Mouse (Mus musculus): Measurements from ENCODE around the gene Slco2a1. TPM values are rescaled to one million over a fixed set of nuclear protein-coding genes. Genes with fewer than 3 reads are reported as not detected.
A peak's percentile ranks its signal among the peaks of the same experiment; 100 is the strongest.

Slco2a1 gene
- polyA plus RNA-seq, 1 experiment from 2014 or later = 0.31 TPM

GRCm38 (mm10) chr9:103063591-103063990 lies 75.1 kb downstream of the Slco2a1 start:
- H3K27ac ChIP-seq (ENCODE audit: low read depth, low read length) = no peak overlapping the region
- 91% methylated on average over 6 of the region's 6 CpGs for WGBS

GRCm38 (mm10) chr9:103066845-103067244 lies 78.3 kb downstream of the Slco2a1 start:
- H3K4me2 ChIP-seq = no peak overlapping the region
- H3K9me3 ChIP-seq (ENCODE audit: control insufficient read depth, low read length) = no peaks in the 10 kb centered on the region
- no peak overlapping the region for H3K27ac ChIP-seq (ENCODE audit: low read depth, low read length)
- no peaks in the 10 kb centered on the region for H3K4me1 ChIP-seq (ENCODE audit: control insufficient read depth, insufficient read depth, low read length)
- no peaks in the 10 kb centered on the region for H3K27me3 ChIP-seq (ENCODE audit: control insufficient read depth, insufficient read depth, low read length)
- 82% methylated on average over 8 of the region's 8 CpGs for WGBS
- H3K4me3 ChIP-seq (ENCODE audit: low read depth, low read length) = no peak overlapping the region
- peak; percentile 10 for DNase-seq (ENCODE audit: low spot score, missing footprints)
- H3K9ac ChIP-seq (ENCODE audit: low read length) = no peak overlapping the region
- no peak for ATAC-seq (ENCODE audit: low FRiP score)
- H3K36me3 ChIP-seq (ENCODE audit: control insufficient read depth, insufficient read depth, low read length) = no peaks in the 10 kb centered on the region

More at GRCm38 (mm10) chr9:103063591-103063990, 75.1 kb downstream of the Slco2a1 start:
- no peak overlapping the region for H3K4me2 ChIP-seq
- no peaks in the 10 kb centered on the region for H3K27me3 ChIP-seq (ENCODE audit: control insufficient read depth, insufficient read depth, low read length)
- H3K36me3 ChIP-seq (ENCODE audit: control insufficient read depth, insufficient read depth, low read length) = no peaks in the 10 kb centered on the region
- no peak overlapping the region for H3K9ac ChIP-seq (ENCODE audit: low read length)
- ATAC-seq (ENCODE audit: low FRiP score) = no peak
- DNase-seq (ENCODE audit: low spot score, missing footprints) = peak; percentile 61
- no peaks in the 10 kb centered on the region for H3K9me3 ChIP-seq (ENCODE audit: control insufficient read depth, low read length)
- H3K4me1 ChIP-seq (ENCODE audit: control insufficient read depth, insufficient read depth, low read length) = no peaks in the 10 kb centered on the region
- no peak overlapping the region for H3K4me3 ChIP-seq (ENCODE audit: low read depth, low read length)

- Histone ChIP-seq H3K27ac (ENCODE audit: low read depth, low read length) (no peak overlapping the region), H3K36me3 (ENCODE audit: control insufficient read depth, insufficient read depth, low read length) (no peaks in the 10 kb centered on the region), H3K4me2 (no peak overlapping the region), H3K27me3 (ENCODE audit: control insufficient read depth, insufficient read depth, low read length) (no peaks in the 10 kb centered on the region), H3K9me3 (ENCODE audit: control insufficient read depth, low read length) (no peaks in the 10 kb centered on the region), H3K4me1 (ENCODE audit: control insufficient read depth, insufficient read depth, low read length) (no peaks in the 10 kb centered on the region), H3K9ac (ENCODE audit: low read length) (no peak overlapping the region), H3K4me3 (ENCODE audit: low read depth, low read length) (no peak overlapping the region)
- WGBS = 93% methylated on average over 11 of the region's 11 CpGs
- ATAC-seq (ENCODE audit: low FRiP score) (no peak), DNase-seq (ENCODE audit: low spot score, missing footprints) (no peak)
Observed at GRCm38 (mm10) chr9:103067651-103068050, 79.1 kb downstream of the Slco2a1 start.

DNA sequence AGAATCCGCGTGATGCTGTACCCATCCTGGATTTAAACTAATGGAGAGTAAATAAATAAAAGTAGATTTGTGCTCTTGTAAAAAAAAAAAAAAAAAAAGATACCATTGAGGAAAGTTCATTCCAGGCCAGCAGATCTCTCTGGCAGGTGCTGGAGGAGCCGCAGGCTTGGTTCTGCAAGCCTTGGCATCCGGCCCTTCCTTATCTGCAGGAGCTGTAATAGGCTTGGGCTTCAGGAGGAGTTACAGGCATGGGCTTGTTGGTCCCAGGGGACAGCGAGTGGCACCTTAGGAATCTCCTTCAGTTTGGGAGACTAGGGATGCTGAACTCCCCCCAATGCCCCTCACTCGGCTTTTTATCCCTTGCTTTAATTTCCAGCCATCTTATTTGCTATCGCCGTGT lies 80.3 kb downstream of the Slco2a1 start:
- Histone ChIP-seq H3K9ac (ENCODE audit: low read length) (no peak overlapping the region), H3K4me3 (ENCODE audit: low read depth, low read length) (no peak overlapping the region), H3K27me3 (ENCODE audit: control insufficient read depth, insufficient read depth, low read length) (no peaks in the 10 kb centered on the region), H3K9me3 (ENCODE audit: control insufficient read depth, low read length) (no peaks in the 10 kb centered on the region), H3K27ac (ENCODE audit: low read depth, low read length) (no peak overlapping the region), H3K36me3 (ENCODE audit: control insufficient read depth, insufficient read depth, low read length) (no peaks in the 10 kb centered on the region), H3K4me1 (ENCODE audit: control insufficient read depth, insufficient read depth, low read length) (no peaks in the 10 kb centered on the region), H3K4me2 (no peak overlapping the region)
- ATAC-seq (ENCODE audit: low FRiP score) = no peak
- WGBS = 94% methylated on average over 8 of the region's 8 CpGs
- DNase-seq (ENCODE audit: low spot score, missing footprints) = no peak

GRCm38 (mm10) chr9:103071541-103072203 lies 83.2 kb downstream of the Slco2a1 start:
- ATAC-seq (ENCODE audit: low FRiP score) (no peak), DNase-seq (ENCODE audit: low spot score, missing footprints) (peak; percentile 17)
- H3K27me3 ChIP-seq (ENCODE audit: control insufficient read depth, insufficient read depth, low read length) = no peaks in the 10 kb centered on the region
- no peaks in the 10 kb centered on the region for H3K4me1 ChIP-seq (ENCODE audit: control insufficient read depth, insufficient read depth, low read length)
- no peak overlapping the region for H3K4me3 ChIP-seq (ENCODE audit: low read depth, low read length)
- H3K4me2 ChIP-seq = no peak overlapping the region
- 91% methylated on average over 7 of the region's 7 CpGs for WGBS
- no peaks in the 10 kb centered on the region for H3K36me3 ChIP-seq (ENCODE audit: control insufficient read depth, insufficient read depth, low read length)
- no peak overlapping the region for H3K9ac ChIP-seq (ENCODE audit: low read length)
- no peak overlapping the region for H3K27ac ChIP-seq (ENCODE audit: low read depth, low read length)
- H3K9me3 ChIP-seq (ENCODE audit: control insufficient read depth, low read length) = no peaks in the 10 kb centered on the region

DNA sequence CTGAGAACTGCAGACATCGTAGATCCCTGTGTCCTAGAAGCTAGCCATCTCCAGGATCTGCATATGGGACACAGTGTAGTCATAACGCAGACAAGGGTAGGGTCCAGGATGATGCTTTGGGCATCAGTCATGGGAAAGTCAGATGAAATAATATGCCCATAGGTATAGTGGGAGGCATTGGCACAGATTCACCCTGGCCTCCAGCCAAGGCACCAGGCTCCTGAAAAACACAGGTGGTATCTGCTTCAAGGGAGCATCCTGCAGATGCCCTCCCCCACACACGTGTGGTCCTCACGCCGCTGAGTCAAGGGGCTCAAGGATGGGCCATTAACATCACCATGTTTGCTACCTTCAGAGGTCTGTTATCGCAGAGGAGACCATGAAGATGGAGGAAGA lies 83.7 kb downstream of the Slco2a1 start:
- no peak overlapping the region for H3K4me3 ChIP-seq (ENCODE audit: low read depth, low read length)
- WGBS = 91% methylated on average over 6 of the region's 6 CpGs
- H3K9me3 ChIP-seq (ENCODE audit: control insufficient read depth, low read length) = no peaks in the 10 kb centered on the region
- no peak overlapping the region for H3K27ac ChIP-seq (ENCODE audit: low read depth, low read length)
- no peaks in the 10 kb centered on the region for H3K36me3 ChIP-seq (ENCODE audit: control insufficient read depth, insufficient read depth, low read length)
- H3K9ac ChIP-seq (ENCODE audit: low read length) = no peak overlapping the region
- no peaks in the 10 kb centered on the region for H3K4me1 ChIP-seq (ENCODE audit: control insufficient read depth, insufficient read depth, low read length)
- DNase-seq (ENCODE audit: low spot score, missing footprints) (no peak), ATAC-seq (ENCODE audit: low FRiP score) (no peak)
- no peak overlapping the region for H3K4me2 ChIP-seq
- H3K27me3 ChIP-seq (ENCODE audit: control insufficient read depth, insufficient read depth, low read length) = no peaks in the 10 kb centered on the region

GRCm38 (mm10) chr9:103072926-103073515 lies 84.5 kb downstream of the Slco2a1 start:
- Histone ChIP-seq H3K36me3 (ENCODE audit: control insufficient read depth, insufficient read depth, low read length) (no peaks in the 10 kb centered on the region), H3K4me3 (ENCODE audit: low read depth, low read length) (no peak overlapping the region), H3K27ac (ENCODE audit: low read depth, low read length) (no peak overlapping the region), H3K4me1 (ENCODE audit: control insufficient read depth, insufficient read depth, low read length) (no peaks in the 10 kb centered on the region), H3K9me3 (ENCODE audit: control insufficient read depth, low read length) (no peaks in the 10 kb centered on the region), H3K9ac (ENCODE audit: low read length) (no peak overlapping the region), H3K4me2 (no peak overlapping the region), H3K27me3 (ENCODE audit: control insufficient read depth, insufficient read depth, low read length) (no peaks in the 10 kb centered on the region)
- 89% methylated on average over 11 of the region's 11 CpGs for WGBS
- DNase-seq (ENCODE audit: low spot score, missing footprints) = no peak
- ATAC-seq (ENCODE audit: low FRiP score) = no peak

- WGBS = 83% methylated on average over 21 of the region's 21 CpGs
- Histone ChIP-seq H3K36me3 (ENCODE audit: control insufficient read depth, insufficient read depth, low read length) (no peaks in the 10 kb centered on the region), H3K27ac (ENCODE audit: low read depth, low read length) (no peak overlapping the region), H3K4me2 (no peak overlapping the region), H3K9me3 (ENCODE audit: control insufficient read depth, low read length) (no peaks in the 10 kb centered on the region), H3K4me1 (ENCODE audit: control insufficient read depth, insufficient read depth, low read length) (no peaks in the 10 kb centered on the region), H3K9ac (ENCODE audit: low read length) (no peak overlapping the region), H3K4me3 (ENCODE audit: low read depth, low read length) (no peak overlapping the region), H3K27me3 (ENCODE audit: control insufficient read depth, insufficient read depth, low read length) (no peaks in the 10 kb centered on the region)
- ATAC-seq (ENCODE audit: low FRiP score) (no peak), DNase-seq (ENCODE audit: low spot score, missing footprints) (peak; percentile 39)
Observed at GRCm38 (mm10) chr9:103076836-103077531, 88.5 kb downstream of the Slco2a1 start.

GRCm38 (mm10) chr9:103078194-103078691 lies 89.7 kb downstream of the Slco2a1 start:
- no peak overlapping the region for H3K4me3 ChIP-seq (ENCODE audit: low read depth, low read length)

More at GRCm38 (mm10) chr9:103078194-103078691, 89.7 kb downstream of the Slco2a1 start:
- WGBS = 95% methylated on average over 6 of the region's 6 CpGs
- DNase-seq (ENCODE audit: low spot score, missing footprints) (no peak), ATAC-seq (ENCODE audit: low FRiP score) (no peak)
- Histone ChIP-seq H3K27ac (ENCODE audit: low read depth, low read length) (no peak overlapping the region), H3K9ac (ENCODE audit: low read length) (no peak overlapping the region), H3K4me1 (ENCODE audit: control insufficient read depth, insufficient read depth, low read length) (no peaks in the 10 kb centered on the region), H3K4me2 (no peak overlapping the region), H3K9me3 (ENCODE audit: control insufficient read depth, low read length) (no peaks in the 10 kb centered on the region), H3K36me3 (ENCODE audit: control insufficient read depth, insufficient read depth, low read length) (no peaks in the 10 kb centered on the region), H3K27me3 (ENCODE audit: control insufficient read depth, insufficient read depth, low read length) (no peaks in the 10 kb centered on the region)
